Mouse (Mus musculus) G1E (cell line): Measurements from ENCODE around the gene Kcnq1.

Source experiments
- CTCF ChIP-seq: IDR thresholded peaks from 2 replicates; pipeline ENCODE4 v1.5.1; 2012; ENCODE audit warnings: low read depth, low read length, inconsistent platforms, mixed read lengths
- GATA1 ChIP-seq: IDR thresholded peaks from 2 replicates; pipeline ENCODE4 v1.6.1; 2012; ENCODE audit warnings: borderline replicate concordance, low read length, inconsistent platforms, mixed read lengths
- GATA2 ChIP-seq: IDR thresholded peaks from 2 replicates; pipeline ENCODE4 v1.6.1; 2012; ENCODE audit warnings: low read depth, low read length, inconsistent platforms, borderline replicate concordance
- POLR2AphosphoS5 ChIP-seq: IDR thresholded peaks from 2 replicates; pipeline ENCODE4 v1.6.1; 2012; ENCODE audit warnings: low read depth, low read length, inconsistent platforms; ENCODE audit not compliant: insufficient replicate concordance
- TAL1 ChIP-seq: conservative IDR thresholded peaks from 2 replicates; pipeline ENCODE4 v1.6.1; 2012; ENCODE audit warnings: low read depth, low read length, inconsistent platforms, mixed read lengths

GRCm38 (mm10) chr7:143444580-143444954, 338.4 kb downstream of the Kcnq1 start:
- TF ChIP-seq GATA1: no peak
- TF ChIP-seq POLR2AphosphoS5: no peak
- no peak for TF ChIP-seq CTCF
- TF ChIP-seq TAL1: no peak
- TF ChIP-seq GATA2: no peak
